Mouse (Mus musculus) testis, postnatal 10 days (tissue): ENCODE data around the gene Eprs.
"Not testable (repeated sequence)": the region's sequence is repeated elsewhere in the genome, so short reads cannot be mapped to it uniquely, and the experiment has no call there.

ENCODE experiments used
- DNase-seq: peaks from one replicate; pipeline ENCODE4 v3.0.0; 2021; ENCODE audit warnings: low spot score

Eprs gene

GRCm38 (mm10) chr1:185362677-185363520, at the start of gene Eprs:
Gene Eprs, plus strand, starts transcription at chr1:185363044.
- peak; percentile 99 for DNase-seq

GRCm38 (mm10) chr1:185314546-185314945, 48.3 kb upstream of the Eprs start:
- peak; percentile 30 for DNase-seq

- no peak for DNase-seq
These were observed 46.8 kb upstream of the Eprs start for GRCm38 (mm10) chr1:185315846-185316568.

GRCm38 (mm10) chr1:185327754-185328345, 35.0 kb upstream of the Eprs start:
- DNase-seq = not testable (repeated sequence)

- DNase-seq = peak; percentile 97
These were observed 33.9 kb upstream of the Eprs start, which contains the start of gene Iars2 for GRCm38 (mm10) chr1:185328721-185329610. Gene Iars2, minus strand, starts transcription at chr1:185329396.

GRCm38 (mm10) chr1:185329851-185330250, 33.0 kb upstream of the Eprs start:
- DNase-seq = no peak

GRCm38 (mm10) chr1:185331364-185331763, 31.5 kb upstream of the Eprs start:
- no peak for DNase-seq

- peak; percentile 89 for DNase-seq
These were observed 30.8 kb upstream of the Eprs start, which contains the start of gene Bpnt1 for GRCm38 (mm10) chr1:185331983-185332430. Gene Bpnt1, plus strand, starts transcription at chr1:185332149.

- DNase-seq = no peak
These were observed 29.2 kb upstream of the Eprs start for GRCm38 (mm10) chr1:185333651-185334050.

- DNase-seq = no peak
These were observed 28.7 kb upstream of the Eprs start for GRCm38 (mm10) chr1:185334136-185334535.

GRCm38 (mm10) chr1:185335231-185335765, 27.5 kb upstream of the Eprs start:
- DNase-seq = no peak

GRCm38 (mm10) chr1:185336535-185336934, 26.3 kb upstream of the Eprs start:
- no peak for DNase-seq

GRCm38 (mm10) chr1:185342441-185342840, 20.4 kb upstream of the Eprs start:
- no peak for DNase-seq

- no peak for DNase-seq
These were observed 19.4 kb upstream of the Eprs start for GRCm38 (mm10) chr1:185343422-185343821.

- no peak for DNase-seq
These were observed 16.7 kb upstream of the Eprs start for GRCm38 (mm10) chr1:185346188-185346587.

- DNase-seq = no peak
These were observed 13.1 kb upstream of the Eprs start for GRCm38 (mm10) chr1:185349741-185350140.

- DNase-seq = no peak
These were observed 12.2 kb upstream of the Eprs start for GRCm38 (mm10) chr1:185350611-185351010.

GRCm38 (mm10) chr1:185352151-185352550, 10.7 kb upstream of the Eprs start:
- no peak for DNase-seq

- no peak for DNase-seq
These were observed 9.5 kb upstream of the Eprs start for GRCm38 (mm10) chr1:185353351-185353750.

GRCm38 (mm10) chr1:185354731-185355130, 8.1 kb upstream of the Eprs start:
- DNase-seq = no peak

GRCm38 (mm10) chr1:185356246-185356645, 6.6 kb upstream of the Eprs start:
- no peak for DNase-seq
